Mouse (Mus musculus) MEL (cell line): ENCODE data around the gene Them5. TPM values are rescaled to one million over a fixed set of nuclear protein-coding genes. Genes with fewer than 3 reads are reported as not detected.

Experiments used
- DNase-seq: peaks from one replicate; pipeline ENCODE4 v3.0.0; 2011; ENCODE audit warnings: low read depth, low spot score
- H3K27ac ChIP-seq: 2 replicates; pipeline ENCODE4 v1.5.1; 2012; ENCODE audit warnings: low read depth, mild to moderate bottlenecking, control low read depth, low read length, moderate library complexity; ENCODE audit not compliant: control insufficient read depth
- H3K27me3 ChIP-seq, 2 experiments: fragments of 150-350 bp in 1 of 2; sonication (generic) in 1 of 2; 2 replicates each; pipeline ENCODE4 v1.6.1; 2012; ENCODE audit warnings: low read length in 2 of 2, mild to moderate bottlenecking in 2 of 2, improper control_type of control experiment in 1 of 2, moderate library complexity in 1 of 2; ENCODE audit not compliant: insufficient read depth in 2 of 2, control insufficient read depth in 1 of 2
- H3K36me3 ChIP-seq, 2 experiments: 2 replicates each; pipeline ENCODE4 v1.6.1; 2012 to 2014; ENCODE audit warnings: low read length in 2 of 2, improper control_type of control experiment in 1 of 2, inconsistent platforms in 1 of 2, mild to moderate bottlenecking in 1 of 2; ENCODE audit not compliant: insufficient read depth in 2 of 2, control insufficient read depth in 1 of 2
- H3K4me1 ChIP-seq, 2 experiments: fragments of 150-350 bp in 1 of 2; sonication (generic) in 1 of 2; 2 replicates each; pipeline ENCODE4 v1.6.1; 2012; ENCODE audit warnings: low read length in 2 of 2, improper control_type of control experiment in 1 of 2, mild to moderate bottlenecking in 1 of 2; ENCODE audit not compliant: insufficient read depth in 2 of 2, control insufficient read depth in 1 of 2
- H3K4me3 ChIP-seq, 2 experiments: fragments of 150-350 bp in 1 of 2; sonication (generic) in 1 of 2; 2 replicates each; pipeline ENCODE4 v1.5.1; 2012; ENCODE audit warnings: low read depth in 2 of 2, low read length in 2 of 2, mild to moderate bottlenecking in 2 of 2, moderate library complexity in 2 of 2, control low read depth in 1 of 2, improper control_type of control experiment in 1 of 2; ENCODE audit not compliant: control insufficient read depth in 1 of 2, insufficient read depth in 1 of 2
- H3K79me2 ChIP-seq: 2 replicates; pipeline ENCODE4 v1.6.1; 2012; ENCODE audit warnings: mild to moderate bottlenecking, low read length, moderate library complexity; ENCODE audit not compliant: control insufficient read depth, poor library complexity, insufficient read depth
- H3K9ac ChIP-seq: 2 replicates; pipeline ENCODE4 v1.6.1; 2012; ENCODE audit warnings: low read depth, mild to moderate bottlenecking, control low read depth, low read length, moderate library complexity; ENCODE audit not compliant: control insufficient read depth, poor library complexity, severe bottlenecking
- H3K9me3 ChIP-seq: fragments of 150-350 bp; sonication (generic); replicated peaks from 2 replicates; pipeline ENCODE4 v1.6.1; 2012; ENCODE audit warnings: mild to moderate bottlenecking, low read length, improper control_type of control experiment, moderate library complexity; ENCODE audit not compliant: insufficient read depth
- BHLHE40 ChIP-seq: IDR thresholded peaks from 2 replicates; pipeline ENCODE4 v1.6.1; 2012; ENCODE audit warnings: low read depth, mild to moderate bottlenecking, inconsistent platforms, low read length, improper control_type of control experiment, borderline replicate concordance
- CHD1 ChIP-seq: IDR thresholded peaks from 2 replicates; pipeline ENCODE4 v1.6.1; 2012; ENCODE audit warnings: low read depth, mild to moderate bottlenecking, inconsistent platforms, low read length, improper control_type of control experiment
- CHD2 ChIP-seq: IDR thresholded peaks from 2 replicates; pipeline ENCODE4 v1.6.1; 2011; ENCODE audit warnings: low read length, improper control_type of control experiment
- ELF1 ChIP-seq: IDR thresholded peaks from 2 replicates; pipeline ENCODE4 v1.6.1; 2014; ENCODE audit warnings: low read depth, mild to moderate bottlenecking, inconsistent platforms, low read length, improper control_type of control experiment, moderate library complexity
- ETS1 ChIP-seq: IDR thresholded peaks from 2 replicates; pipeline ENCODE4 v1.6.1; 2012; ENCODE audit warnings: low read depth, mild to moderate bottlenecking, inconsistent platforms, low read length, improper control_type of control experiment, moderate library complexity
- HCFC1 ChIP-seq: IDR thresholded peaks from 2 replicates; pipeline ENCODE4 v1.6.1; 2012; ENCODE audit warnings: low read depth, mild to moderate bottlenecking, inconsistent platforms, low read length, improper control_type of control experiment, moderate library complexity
- MAX ChIP-seq: IDR thresholded peaks from 2 replicates; pipeline ENCODE4 v1.6.1; 2011; ENCODE audit warnings: low read length, improper control_type of control experiment
- MAZ ChIP-seq: IDR thresholded peaks from 2 replicates; pipeline ENCODE4 v1.6.1; 2012; ENCODE audit warnings: low read depth, mild to moderate bottlenecking, inconsistent platforms, low read length, improper control_type of control experiment
- MEF2A ChIP-seq: IDR thresholded peaks from 2 replicates; pipeline ENCODE4 v1.6.1; 2014; ENCODE audit warnings: low read depth, mild to moderate bottlenecking, inconsistent platforms, low read length, improper control_type of control experiment; ENCODE audit not compliant: poor library complexity, insufficient replicate concordance, severe bottlenecking; ENCODE audit errors: extremely low read depth
- MYB ChIP-seq: IDR thresholded peaks from 2 replicates; pipeline ENCODE4 v1.6.1; 2011; ENCODE audit warnings: mild to moderate bottlenecking, low read depth, low read length, improper control_type of control experiment
- NELFE ChIP-seq: IDR thresholded peaks from 2 replicates; pipeline ENCODE4 v1.6.1; 2011; ENCODE audit warnings: low read depth, low read length, improper control_type of control experiment
- NRF1 ChIP-seq: IDR thresholded peaks from 2 replicates; pipeline ENCODE4 v1.6.1; 2014; ENCODE audit warnings: low read depth, mild to moderate bottlenecking, inconsistent platforms, low read length, improper control_type of control experiment, moderate library complexity; ENCODE audit not compliant: poor library complexity, insufficient read depth, severe bottlenecking
- POLR2A ChIP-seq, 2 experiments: IDR thresholded peaks; 2 replicates each; pipeline ENCODE4 v1.6.1; 2011 to 2012; ENCODE audit warnings: low read length in 2 of 2, mild to moderate bottlenecking in 2 of 2, control low read depth in 1 of 2, improper control_type of control experiment in 1 of 2, low read depth in 1 of 2, moderate library complexity in 1 of 2; ENCODE audit not compliant: control insufficient read depth in 1 of 2, insufficient read depth in 1 of 2, poor library complexity in 1 of 2
- POLR2AphosphoS2 ChIP-seq: IDR thresholded peaks from 2 replicates; pipeline ENCODE4 v1.6.1; 2011; ENCODE audit warnings: low read length, improper control_type of control experiment
- RCOR1 ChIP-seq: IDR thresholded peaks from 2 replicates; pipeline ENCODE4 v1.6.1; 2012; ENCODE audit warnings: low read depth, mild to moderate bottlenecking, inconsistent platforms, low read length, improper control_type of control experiment
- SIN3A ChIP-seq: IDR thresholded peaks from 2 replicates; pipeline ENCODE4 v1.6.1; 2012; ENCODE audit warnings: low read length, improper control_type of control experiment, inconsistent platforms
- TCF12 ChIP-seq: IDR thresholded peaks from 2 replicates; pipeline ENCODE4 v1.6.1; 2014; ENCODE audit warnings: low read depth, mild to moderate bottlenecking, inconsistent platforms, low read length, improper control_type of control experiment, moderate library complexity
- USF2 ChIP-seq, 2 experiments: IDR thresholded peaks; 2 replicates each; pipeline ENCODE4 v1.6.1; 2011 to 2012; ENCODE audit warnings: improper control_type of control experiment in 2 of 2, low read length in 2 of 2, borderline replicate concordance in 1 of 2, inconsistent platforms in 1 of 2, low read depth in 1 of 2, mild to moderate bottlenecking in 1 of 2; ENCODE audit not compliant: insufficient read depth in 1 of 2
- ZC3H11A ChIP-seq: IDR thresholded peaks from 2 replicates; pipeline ENCODE4 v1.6.1; 2012; ENCODE audit warnings: low read depth, mild to moderate bottlenecking, inconsistent platforms, low read length, improper control_type of control experiment
- ZNF384 ChIP-seq: IDR thresholded peaks from 2 replicates; pipeline ENCODE4 v1.6.1; 2012; ENCODE audit warnings: low read depth, mild to moderate bottlenecking, inconsistent platforms, low read length, improper control_type of control experiment
- polyA plus RNA-seq, 2 experiments: library from polyadenylated mRNA; stranded (reverse) in 1 of 2; unstranded in 1 of 2; fragments of >175 nt in 1 of 2; fragments of >200 nt in 1 of 2; gene quantifications; 2 replicates each; pipeline versions ENCODE4 v1.2.1 to v1.2.4; 2012; ENCODE audit warnings: low replicate concordance in 2 of 2, low read depth in 1 of 2; ENCODE audit not compliant: insufficient read length in 2 of 2, insufficient read depth in 1 of 2, missing spikeins in 1 of 2
- total RNA-seq: library from RNA; depleted of rRNA; stranded (reverse); fragments of 300-350 nt; gene quantifications from 2 replicates; pipeline ENCODE4 v1.2.3, GENCODE M21; 2012

Gene Them5
- total and polyA plus RNA-seq, 3 experiments: not detected

DNA sequence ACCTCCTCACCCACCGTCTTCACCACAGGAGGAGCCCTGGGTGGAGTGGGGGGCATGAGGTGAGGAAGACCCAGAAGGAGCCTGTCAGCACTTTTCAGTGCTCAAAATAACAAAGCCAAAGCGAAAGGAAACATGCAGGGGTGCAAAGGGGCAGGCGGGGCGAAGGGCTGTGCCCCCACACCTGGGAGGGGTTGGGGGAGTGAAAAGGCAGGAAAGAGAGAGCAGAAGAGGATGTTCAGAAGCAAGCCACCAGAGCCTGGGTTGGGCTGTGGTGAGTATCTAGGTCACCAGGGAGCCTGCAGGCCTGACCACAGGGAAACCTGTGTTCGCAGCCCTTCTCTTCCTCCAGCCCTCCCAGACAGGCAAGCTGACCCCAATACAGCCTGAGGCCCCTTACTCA is 46.1 kb downstream of the Them5 start:
- TF ChIP-seq TCF12: no peak
- no peak for TF ChIP-seq NELFE
- TF ChIP-seq MAZ: no peak
- TF ChIP-seq BHLHE40: no peak
- no peak for TF ChIP-seq CHD1
- TF ChIP-seq USF2 (IDR thresholded peaks at IDR 0.05; ENCODE audit: borderline replicate concordance in 1 of 2, insufficient read depth in 1 of 2, low read depth in 1 of 2, low read length in 2 of 2): no peak
- no peak for TF ChIP-seq POLR2A (IDR thresholded peaks at IDR 0.05; ENCODE audit: control insufficient read depth in 1 of 2, insufficient read depth in 1 of 2, low read depth in 1 of 2, low read length in 2 of 2, poor library complexity in 1 of 2)
- TF ChIP-seq MAX: no peak
- no peak for TF ChIP-seq ELF1
- TF ChIP-seq POLR2AphosphoS2: no peak
- TF ChIP-seq MEF2A: no peak
- Histone ChIP-seq H3K79me2 (no peaks in the 10 kb centered on the region), H3K9ac (no peak overlapping the region), H3K27me3 (peaks cover 2% of the 10 kb centered on the region in 2 experiments), H3K36me3 (no peaks in the 10 kb centered on the region), H3K4me1 (no peaks in the 10 kb centered on the region), H3K27ac (no peak overlapping the region), H3K9me3 (no peaks in the 10 kb centered on the region), H3K4me3 (no peak overlapping the region)
- no peak for DNase-seq

- no peak for DNase-seq
- no peak for TF ChIP-seq USF2 (IDR thresholded peaks at IDR 0.05; ENCODE audit: borderline replicate concordance in 1 of 2, insufficient read depth in 1 of 2, low read depth in 1 of 2, low read length in 2 of 2)
- TF ChIP-seq SIN3A: no peak
- no peak for TF ChIP-seq RCOR1
- Histone ChIP-seq H3K9me3 (no peaks in the 10 kb centered on the region), H3K36me3 (no peaks in the 10 kb centered on the region), H3K27ac (no peak overlapping the region), H3K27me3 (peaks cover 2 to 4% of the 10 kb centered on the region in 2 experiments), H3K4me1 (no peaks in the 10 kb centered on the region), H3K9ac (no peak overlapping the region), H3K4me3 (no peak overlapping the region), H3K79me2 (no peaks in the 10 kb centered on the region)
Observed at GRCm38 (mm10) chr3:94389420-94389819, 47.5 kb downstream of the Them5 start.

DNA sequence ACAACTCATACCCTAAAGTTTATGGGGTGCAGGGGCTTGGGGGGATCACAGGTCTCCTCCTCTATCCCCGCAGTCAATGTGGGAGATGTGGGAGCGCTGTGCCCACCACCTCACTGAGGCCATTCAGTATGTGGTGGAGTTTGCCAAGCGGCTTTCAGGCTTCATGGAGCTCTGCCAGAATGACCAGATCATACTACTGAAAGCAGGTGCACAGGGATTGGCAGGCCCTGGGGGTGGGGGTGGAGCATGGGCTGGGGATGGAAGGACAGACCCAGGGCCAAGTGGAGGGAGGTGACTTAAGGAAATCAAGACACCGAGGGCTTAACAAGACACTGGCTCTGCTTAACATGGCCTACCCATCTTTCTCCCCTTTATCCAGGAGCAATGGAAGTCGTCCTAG is 49.1 kb downstream of the Them5 start:
- Histone ChIP-seq H3K27ac (no peak overlapping the region), H3K27me3 (peaks cover 6 to 11% of the 10 kb centered on the region in 2 experiments), H3K4me3 (no peak overlapping the region), H3K9me3 (no peaks in the 10 kb centered on the region), H3K36me3 (no peaks in the 10 kb centered on the region), H3K79me2 (no peaks in the 10 kb centered on the region), H3K4me1 (no peaks in the 10 kb centered on the region), H3K9ac (no peak overlapping the region)
- TF ChIP-seq HCFC1 (no peak), CHD1 (no peak), ETS1 (no peak), ZC3H11A (no peak), NRF1 (no peak), ZNF384 (no peak), RCOR1 (no peak), CHD2 (no peak), MYB (no peak)
- DNase-seq: no peak
